Mouse (Mus musculus): ENCODE data around the gene Orc1.

The Orc1 gene

GRCm38 (mm10) chr4:108637721-108638120, 58.5 kb downstream of the Orc1 start:
- DNase-seq: no peak

GRCm38 (mm10) chr4:108638752-108639151, 59.5 kb downstream of the Orc1 start:
- DNase-seq: no peak

GRCm38 (mm10) chr4:108664407-108664806, 85.2 kb downstream of the Orc1 start:
- no peak for DNase-seq
